Mouse (Mus musculus): Measurements from ENCODE around the gene Arnt2.

The Arnt2 gene

DNA sequence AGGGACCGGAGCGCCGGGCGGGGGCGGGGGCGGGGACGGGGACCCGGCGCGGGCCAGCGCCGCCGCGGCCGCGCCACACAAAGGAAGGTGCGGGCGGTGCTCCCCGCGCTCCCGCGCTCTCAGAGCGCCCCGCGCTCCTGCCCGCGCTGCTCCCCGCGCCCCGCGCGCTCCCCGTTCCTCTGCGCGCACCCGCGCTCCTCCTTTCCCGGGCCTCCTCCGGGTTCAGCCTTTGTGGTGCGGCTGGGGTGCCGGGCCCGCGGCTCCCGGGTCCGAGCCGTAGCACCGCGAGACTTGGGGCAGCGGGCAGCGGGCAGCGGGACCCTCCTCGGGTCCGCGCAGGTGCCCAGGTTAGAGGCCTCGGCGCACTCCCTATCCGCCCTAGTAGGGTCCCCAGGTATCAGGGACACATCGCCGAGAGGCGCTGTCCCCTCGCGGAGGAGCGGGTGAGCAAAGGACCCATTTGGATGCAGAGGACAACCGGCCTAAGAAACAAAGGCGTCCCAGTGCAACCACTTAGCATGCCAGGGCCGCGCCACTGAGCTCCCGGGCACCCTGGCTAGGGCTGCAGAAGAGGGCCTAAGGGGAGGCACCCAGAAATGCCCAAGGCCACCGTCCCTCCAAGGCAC lies at the start of gene Arnt2:
Gene Arnt2, minus strand, starts transcription at position 281 of the 626 bp plus-strand sequence.
- DNase-seq (ENCODE audit: low spot score): peak; percentile 72

DNA sequence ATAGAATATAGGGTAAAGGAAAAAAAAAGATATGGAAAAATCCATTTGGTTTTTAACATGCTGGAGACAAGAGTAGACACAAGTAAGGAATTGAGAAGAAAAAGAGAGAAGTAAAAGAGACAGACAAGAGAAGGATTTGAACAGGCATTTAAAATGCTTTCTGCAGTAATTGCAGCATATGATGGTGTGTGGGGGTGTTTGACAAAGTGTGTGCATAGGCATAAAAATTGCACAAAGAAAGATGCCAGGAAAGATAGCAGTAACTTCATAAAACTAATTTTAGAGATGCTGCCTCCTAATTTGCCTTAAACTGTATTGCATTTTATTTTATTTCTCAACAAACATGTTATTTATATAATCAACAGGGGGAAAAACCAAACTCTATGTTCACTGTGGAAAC lies 41.7 kb upstream of the Arnt2 start:
- no peak for DNase-seq (ENCODE audit: low spot score)

DNA sequence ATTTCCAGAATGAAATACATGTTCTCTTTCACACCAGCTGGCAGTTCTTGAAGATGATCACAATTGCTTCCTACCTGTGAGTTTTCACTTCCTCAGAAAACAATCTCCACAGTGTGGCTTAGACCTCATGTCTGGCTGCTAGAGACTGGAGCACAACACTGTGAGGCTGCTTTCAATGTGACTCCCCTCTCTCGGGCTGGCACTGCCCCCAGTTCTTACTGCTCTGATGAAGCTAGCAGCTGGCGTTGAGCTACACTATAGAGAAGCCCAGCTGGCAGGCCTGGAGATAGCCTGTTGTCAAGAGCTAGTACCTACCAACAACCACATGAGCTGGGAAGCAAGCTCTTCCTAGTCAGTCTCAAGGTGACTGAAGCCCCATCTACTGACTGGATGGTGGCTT lies 39.1 kb upstream of the Arnt2 start:
- no peak for DNase-seq (ENCODE audit: low spot score)

DNA sequence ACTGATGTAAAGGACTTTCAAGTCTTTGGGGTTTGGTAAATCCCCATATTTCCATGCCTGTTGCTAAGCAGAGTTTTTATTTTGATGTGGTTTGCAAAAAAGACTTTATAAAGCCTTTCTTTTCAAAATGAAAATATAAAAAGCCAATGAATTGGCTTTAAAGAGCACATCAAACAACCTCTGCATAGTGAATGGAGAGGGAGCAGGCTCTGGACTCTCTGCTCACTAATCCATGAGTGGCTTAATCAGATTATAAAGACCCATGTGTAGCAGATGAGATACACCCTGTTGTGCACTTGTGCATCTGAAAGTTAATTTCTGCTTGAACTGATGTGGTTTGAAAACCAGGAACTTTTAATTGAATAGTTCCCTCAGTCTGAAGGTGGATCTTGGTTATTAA lies 38.5 kb upstream of the Arnt2 start:
- no peak for DNase-seq (ENCODE audit: low spot score)

DNA sequence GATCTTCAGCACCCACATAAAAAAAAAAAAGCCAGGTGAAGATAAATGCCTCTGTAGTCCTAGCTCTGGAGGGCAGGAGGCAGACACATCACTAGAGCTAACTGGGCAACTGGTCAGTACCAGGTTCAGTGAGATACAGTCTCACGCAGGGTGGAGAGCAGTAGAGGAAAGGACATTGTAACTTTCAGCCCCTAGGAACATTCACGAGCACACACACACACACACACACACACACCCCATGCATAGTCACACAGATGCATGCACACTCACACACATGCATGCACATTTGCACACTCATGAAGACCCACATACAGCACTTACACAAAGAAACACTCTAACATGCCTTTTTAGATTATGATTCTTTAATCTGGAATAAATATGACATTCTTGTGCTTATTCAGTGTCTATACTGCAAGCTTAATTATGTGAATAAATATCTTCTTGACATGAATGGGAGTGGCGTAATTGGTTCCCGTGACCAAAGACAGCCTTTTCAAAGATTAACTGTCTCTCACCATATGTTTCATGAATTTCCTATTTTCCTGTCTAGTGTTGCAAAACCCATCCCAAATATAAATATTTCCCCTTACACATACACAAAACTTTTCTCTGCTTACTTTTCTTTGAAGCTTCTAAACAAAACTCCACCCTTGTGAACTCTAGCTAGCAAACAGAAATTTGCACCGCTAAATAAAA lies 37.9 kb upstream of the Arnt2 start:
- DNase-seq (ENCODE audit: low spot score): no peak

DNA sequence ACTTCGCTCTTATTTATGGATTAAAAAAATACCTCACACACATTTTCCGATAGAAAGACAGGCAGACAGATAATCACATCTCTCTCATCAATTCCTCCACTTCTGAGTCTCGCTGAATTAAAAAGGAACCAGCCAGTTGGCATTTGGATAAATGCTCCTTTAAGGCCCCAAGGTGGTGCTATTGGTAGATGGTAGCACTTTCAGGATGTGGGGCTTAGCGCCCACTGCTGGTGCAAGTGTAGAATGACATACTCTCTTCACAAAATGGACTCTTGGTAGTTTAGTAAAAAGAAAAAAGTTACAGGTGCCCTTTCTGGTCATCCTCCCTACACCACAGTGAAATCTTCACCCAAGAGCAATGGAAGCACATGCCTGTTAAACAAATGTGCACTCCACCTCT lies 37.1 kb upstream of the Arnt2 start:
- peak; percentile 58 for DNase-seq (ENCODE audit: low spot score)

DNA sequence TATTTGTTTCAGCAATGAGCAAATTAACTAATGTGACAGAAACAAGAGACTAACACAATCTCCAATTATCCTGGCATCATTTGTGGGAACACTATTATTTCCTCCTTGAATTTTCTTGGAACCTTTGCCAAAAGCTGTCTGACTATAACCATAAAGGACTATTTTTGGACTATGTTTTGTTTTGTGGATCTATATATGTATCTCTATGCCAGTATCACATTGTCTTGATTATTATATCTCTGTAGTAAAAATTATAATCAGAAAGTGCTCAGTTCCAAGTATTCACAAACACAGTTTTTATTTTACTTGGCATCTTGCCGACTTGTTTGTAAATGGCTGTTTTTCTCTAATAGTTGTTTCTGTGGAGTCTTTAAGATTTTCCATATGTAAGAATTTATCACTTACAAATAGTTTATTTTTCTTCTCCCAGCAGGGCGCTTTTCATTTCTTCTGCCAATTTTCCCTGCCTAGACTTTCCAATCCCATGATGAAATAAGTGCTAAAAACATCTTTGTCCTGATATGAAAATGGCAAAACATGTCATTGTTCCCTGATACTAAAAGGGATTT lies 32.5 kb upstream of the Arnt2 start:
- no peak for DNase-seq (ENCODE audit: low spot score)

DNA sequence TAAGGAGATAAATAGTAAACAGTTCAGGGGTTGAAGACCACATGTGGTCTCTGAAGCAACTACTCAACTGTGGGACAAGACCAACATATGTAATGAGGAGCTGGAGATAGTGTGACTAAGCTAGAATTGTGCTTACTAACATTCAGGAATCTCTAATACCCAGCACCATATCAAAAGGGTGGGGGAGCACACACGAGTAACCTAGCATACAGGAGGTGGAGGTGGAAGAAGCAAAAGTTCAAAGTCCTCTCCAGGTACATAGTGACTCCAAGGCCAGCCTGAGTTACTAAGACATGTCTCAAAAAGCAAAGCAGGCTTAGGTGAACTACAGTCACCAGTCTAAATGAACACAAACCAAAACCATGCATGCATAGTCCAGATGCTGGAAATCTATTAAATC lies 29.6 kb upstream of the Arnt2 start:
- DNase-seq (ENCODE audit: low spot score): no peak

DNA sequence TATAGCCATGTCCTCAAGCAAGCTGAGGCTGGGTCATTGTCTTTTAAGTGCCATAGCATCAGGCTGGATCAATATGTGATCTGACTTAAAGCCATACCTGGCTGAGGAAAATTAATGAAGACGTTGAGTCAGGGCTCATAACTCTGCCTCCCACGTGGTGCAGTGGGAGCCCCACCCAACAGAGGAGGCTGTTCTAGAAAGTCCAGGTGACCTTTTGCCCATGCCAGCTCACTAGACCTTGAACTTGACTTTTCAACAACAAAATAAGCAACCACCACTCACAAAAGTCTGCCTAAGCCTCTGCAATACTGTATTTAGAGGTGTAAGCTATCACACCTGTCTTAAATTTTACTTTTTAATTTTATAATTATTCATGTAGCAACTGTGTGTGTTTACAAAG lies 24.9 kb upstream of the Arnt2 start:
- no peak for DNase-seq (ENCODE audit: low spot score)

DNA sequence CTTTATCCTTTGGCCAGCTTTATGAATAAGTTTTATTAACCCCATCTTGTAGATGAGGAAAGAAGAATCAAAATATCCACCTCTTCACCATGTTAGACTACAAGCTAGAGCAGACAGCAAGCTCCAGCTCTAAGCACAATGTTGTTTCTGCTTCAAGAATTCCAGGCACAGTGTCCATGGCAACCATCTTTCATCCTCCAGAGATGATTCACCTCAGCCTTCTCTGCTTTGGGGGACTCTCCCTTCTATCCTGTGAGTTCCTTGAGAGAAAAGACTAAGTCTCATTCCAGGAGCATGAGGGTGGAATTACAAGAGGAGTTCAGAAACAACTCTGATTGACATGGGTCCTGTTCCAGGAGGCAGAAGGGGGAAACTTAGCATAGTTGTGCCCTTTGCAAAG lies 22.2 kb upstream of the Arnt2 start:
- DNase-seq (ENCODE audit: low spot score): no peak

DNA sequence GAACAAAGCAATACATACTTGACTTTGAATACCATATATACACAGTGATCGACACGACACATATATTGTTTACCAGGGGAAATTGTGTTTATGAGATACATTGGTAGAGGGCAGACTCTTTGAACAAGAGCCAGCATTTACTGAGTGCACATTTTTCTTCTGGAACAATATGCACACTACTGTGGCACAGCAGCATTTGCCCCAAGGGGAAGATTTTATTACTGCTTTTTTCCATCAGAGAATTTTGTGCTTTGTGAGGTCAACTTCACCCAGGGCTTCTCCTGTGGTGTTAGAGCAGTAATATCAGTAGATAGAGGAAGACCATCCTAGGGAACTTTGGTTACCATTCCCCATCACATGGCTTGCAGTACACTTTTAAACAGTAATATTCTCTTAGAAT lies 17.2 kb upstream of the Arnt2 start:
- no peak for DNase-seq (ENCODE audit: low spot score)

DNA sequence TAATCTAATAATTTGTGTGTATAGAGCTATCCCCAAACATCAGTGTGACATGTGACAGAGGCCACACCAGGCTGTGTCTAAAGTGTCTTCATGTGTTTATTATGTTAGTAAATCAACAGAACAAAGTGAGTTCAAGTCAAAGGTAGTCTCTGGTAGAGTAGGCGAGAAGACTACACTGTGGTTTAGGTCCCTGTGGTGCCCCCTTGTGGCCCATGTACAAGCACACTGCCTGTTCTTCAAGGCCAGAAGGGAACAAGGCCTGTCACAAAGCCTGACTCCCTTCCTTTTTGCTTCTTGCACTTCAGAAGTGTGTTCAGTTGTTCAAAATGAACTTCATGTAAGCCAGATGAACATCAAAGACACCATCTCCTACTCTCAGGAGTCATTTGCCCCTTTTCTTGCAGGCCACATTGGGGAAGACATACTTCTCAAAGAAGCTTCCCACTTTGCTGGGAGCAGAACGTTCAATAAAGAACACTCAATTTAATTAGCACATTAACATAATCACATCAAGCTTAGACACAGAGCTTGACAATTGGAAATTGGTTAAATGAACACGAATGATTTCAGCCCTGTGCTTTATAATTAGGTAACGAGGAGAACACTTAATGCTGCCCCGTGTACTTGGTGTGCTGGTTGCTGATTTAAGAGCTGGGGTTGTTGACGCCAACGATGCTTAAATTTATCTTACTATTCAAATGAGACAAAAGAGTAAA lies 14.9 kb upstream of the Arnt2 start:
- DNase-seq (ENCODE audit: low spot score): peak; percentile 51

DNA sequence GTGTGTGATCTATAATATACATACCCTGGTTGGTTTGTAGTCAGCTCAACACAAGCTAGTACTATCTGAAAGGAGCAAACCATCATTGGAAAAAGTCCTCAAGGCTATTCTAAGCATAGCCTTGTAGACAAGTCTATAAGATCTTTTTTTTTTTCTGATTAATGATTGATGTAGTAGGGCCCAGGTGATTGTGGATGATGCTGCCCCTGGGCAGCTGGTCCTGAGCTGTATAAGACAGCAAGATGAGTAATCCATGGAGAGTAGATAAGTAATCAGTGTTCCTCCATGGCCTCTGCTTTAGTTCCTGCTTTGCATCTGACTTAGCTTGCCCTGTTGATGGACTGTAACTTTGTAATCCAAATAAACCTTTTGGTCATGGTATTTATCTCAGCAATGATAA lies 11.8 kb upstream of the Arnt2 start:
- no peak for DNase-seq (ENCODE audit: low spot score)

DNA sequence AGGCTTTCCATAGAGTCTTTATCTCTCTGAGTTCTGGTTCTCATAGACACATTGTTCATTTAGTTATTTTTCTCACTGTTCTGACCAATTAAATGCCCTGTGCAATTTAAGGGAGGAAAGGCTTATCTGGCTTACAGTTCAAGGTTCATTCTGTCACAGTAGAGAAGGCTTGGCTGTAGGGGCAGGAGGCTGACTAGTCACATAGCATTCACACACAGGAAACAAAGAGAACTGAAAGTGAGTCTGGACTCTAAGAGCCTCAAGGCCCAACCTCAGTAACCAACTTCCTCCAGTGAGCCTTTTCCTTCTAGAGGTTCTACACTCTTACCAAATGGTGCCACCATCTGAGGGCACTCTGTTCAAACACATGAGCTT lies 11.3 kb upstream of the Arnt2 start:
- no peak for DNase-seq (ENCODE audit: low spot score)

DNA sequence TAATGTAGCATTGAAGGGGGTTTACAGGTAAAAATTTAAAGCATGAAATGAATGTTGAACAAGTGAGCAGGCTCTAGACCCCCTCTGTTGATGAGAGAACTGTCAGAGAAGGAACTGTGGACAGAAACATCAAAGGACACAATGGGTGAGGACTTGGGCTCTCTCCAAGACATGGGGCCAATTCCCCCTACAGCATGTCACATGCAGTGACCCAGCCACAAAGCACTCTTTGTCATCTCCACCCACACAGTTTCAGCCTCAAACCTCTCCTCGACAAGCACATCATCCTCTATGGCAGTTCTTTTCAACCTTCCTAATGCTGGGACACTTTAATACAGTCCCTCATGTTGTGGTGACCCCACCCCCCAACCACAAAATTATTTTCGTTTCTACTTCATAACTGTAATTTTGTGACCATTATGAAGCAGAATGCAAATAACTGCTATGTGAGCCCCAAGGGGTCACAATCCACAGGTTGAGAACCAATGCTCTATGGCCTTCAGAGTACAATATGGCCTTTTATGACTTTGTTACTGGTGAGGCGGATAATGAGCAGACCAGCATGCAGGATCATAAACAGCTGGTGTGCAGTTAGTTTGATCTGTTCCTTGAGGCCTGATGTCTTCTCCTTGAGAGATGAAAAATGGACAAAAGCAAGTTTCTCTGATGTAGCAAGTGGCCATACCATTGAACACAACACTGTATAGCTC lies 10.8 kb upstream of the Arnt2 start:
- no peak for DNase-seq (ENCODE audit: low spot score)

DNA sequence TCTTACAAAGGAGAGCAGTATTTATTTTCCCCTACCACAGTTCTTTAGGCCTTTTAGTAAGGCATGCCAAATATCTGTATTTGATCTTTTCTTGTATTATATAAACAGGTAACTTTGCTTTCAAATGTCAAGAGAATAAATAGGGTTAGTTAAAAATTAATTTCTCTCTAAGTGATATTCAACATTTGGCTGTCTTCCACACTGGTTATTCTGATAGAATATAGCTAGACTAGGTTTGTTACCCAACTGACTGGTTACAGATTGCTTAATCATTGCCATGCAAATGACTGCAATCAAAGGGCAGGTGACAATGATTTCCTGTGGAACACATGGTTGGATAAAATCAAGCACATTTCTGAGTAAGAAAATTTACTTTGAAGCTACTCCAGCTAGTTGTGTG lies 7.5 kb upstream of the Arnt2 start:
- DNase-seq (ENCODE audit: low spot score): no peak

DNA sequence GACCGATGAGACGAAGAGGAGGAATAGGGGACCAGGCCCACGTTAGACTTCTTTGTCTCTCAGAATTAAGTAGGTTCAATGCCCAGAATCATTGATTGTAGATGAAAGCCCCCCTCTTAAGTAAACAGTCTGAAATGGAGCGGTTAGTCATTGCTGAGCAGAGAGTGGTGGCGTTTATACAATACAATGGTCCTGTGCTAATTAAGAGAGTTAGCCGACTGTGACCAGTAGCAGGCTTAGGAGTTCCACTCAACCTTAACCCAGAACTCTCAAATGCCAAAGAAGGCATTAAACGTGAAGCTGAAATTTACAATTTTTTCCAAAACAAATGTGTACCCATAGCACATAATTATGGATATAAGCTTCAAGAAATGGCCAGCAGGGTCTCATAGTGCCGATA lies 2.6 kb upstream of the Arnt2 start:
- DNase-seq (ENCODE audit: low spot score): no peak

DNA sequence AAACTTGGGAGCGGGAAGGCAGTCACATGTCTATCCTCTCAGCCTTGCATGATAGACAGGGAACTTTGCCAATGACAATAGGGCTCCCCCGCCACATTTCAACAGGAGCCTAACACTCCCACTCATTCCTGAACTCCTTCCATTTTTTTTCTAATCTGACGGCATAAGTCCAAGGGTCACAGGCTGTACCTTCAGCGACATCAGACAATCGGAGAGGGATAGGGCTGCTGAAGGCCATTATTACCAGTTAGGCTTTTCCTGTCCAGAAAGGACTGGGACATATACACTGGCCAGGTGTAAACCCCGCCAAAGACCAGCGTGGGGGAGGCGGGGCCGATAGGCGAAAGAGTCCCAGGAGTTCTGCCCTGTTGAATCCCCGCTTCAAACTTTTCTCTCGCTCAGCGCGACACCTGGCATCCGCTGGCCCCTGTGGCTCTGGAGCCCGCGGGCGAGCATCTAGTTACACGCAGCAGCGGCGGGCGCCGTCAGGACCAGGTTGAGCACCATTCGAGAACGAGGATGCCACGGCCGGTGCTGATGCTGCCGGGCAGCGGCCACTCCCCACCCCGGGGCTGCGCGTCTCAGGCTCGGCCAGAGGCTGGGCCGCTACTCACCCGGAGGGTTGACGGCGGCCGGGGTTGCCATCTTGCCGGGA lies 608 bp downstream of the Arnt2 start:
- DNase-seq (ENCODE audit: low spot score): peak; percentile 68

DNA sequence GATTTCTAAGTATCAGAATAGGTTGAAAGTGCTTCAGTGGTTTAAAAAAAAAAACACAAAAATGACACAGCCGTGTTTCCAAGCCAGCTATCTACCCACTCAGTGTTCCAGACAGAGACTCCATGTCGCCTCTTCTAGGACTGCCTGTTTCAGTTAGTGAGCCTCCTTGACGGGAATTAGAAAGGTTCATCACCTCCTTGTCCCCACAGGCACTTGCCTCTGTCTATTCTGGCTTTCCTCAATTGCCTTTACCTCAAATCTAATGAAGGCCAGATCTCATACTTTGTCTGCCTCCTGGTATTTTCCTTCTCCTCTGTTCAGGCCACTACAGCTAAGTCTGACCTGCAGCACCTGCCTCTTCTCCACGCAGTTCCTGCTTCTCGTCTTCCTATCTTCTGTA lies 1.7 kb downstream of the Arnt2 start:
- DNase-seq (ENCODE audit: low spot score): no peak

DNA sequence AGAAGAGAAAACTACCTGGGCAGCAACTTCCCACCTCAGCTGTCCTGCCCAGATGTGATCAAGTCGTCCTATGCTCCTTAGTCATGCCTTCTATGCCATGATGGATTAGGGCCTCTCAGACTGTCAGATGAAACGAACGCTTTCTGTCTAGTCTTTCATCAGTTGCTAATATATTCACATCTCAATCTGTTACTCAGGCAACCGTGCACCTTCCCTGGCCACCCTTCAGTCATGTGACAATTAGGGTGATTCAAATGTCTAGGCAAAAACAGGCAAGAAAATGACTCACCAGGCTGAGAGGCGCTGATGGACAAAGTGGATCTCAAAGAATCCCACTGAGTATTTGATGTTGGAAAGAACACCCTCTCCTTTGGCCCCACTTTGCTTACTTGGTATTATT lies 6.6 kb downstream of the Arnt2 start:
- DNase-seq (ENCODE audit: low spot score): no peak

DNA sequence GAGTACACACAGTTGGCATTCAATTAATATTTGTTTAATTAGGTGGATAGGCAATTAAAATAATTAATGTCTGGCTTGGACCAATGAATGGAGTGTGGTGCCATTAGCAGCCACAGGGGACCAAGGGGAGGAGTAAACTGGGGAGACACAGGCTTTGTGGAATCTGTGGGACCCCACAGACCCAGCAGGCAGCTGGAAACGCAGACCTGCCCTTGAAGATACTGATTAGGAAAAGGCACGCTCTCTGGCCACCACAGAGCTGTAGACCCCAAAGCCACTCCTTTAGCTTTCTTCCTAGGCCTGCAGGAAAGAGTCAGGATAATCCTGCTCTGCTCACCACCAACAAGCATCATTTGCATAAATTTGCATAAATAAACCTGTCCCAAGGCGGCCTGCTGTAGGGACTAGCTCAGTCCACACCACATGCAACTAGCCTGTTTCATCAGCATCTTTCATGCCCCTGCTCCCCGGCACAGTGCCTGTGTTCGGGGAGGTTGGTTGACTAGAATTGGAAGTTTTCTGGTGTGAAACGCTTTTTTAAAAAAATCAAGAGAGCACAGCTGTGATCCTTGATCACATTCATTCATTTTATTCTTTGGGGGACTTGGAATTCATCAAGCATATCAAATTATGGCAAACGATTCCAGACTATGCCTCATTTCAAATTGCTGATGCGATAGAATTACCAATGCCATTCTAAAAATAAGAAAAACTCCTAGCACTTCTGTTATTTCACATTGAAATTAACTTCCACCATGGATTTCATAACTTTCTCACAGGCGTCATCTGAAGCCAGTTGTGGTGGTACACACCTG lies 8.1 kb downstream of the Arnt2 start:
- no peak for DNase-seq (ENCODE audit: low spot score)
